Mouse (Mus musculus): Measurements from ENCODE around the gene Uts2b.
"Not testable (repeated sequence)": the region's sequence is repeated elsewhere in the genome, so short reads cannot be mapped to it uniquely, and the experiment has no call there.

The Uts2b gene

DNA sequence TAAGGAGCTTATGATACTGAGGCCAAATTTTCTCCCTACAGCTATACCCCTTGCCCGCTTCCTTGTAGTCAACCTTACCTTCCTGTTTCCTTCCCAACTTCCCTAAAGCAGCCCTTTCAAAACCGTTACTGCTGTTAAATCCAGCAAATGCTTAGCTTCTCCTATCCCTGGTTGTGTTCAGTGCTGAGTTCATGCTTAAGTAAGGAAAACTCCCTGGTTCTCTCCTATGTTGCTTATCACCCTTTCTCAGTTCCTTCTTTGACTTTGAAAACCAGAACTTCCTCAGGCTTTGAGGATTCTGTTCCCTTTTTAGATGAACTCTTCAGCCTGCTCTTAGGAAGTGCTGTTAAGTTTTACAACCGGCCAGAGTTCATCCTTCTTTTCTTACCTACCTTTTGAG, 4.1 kb upstream of the Uts2b start:
- DNase-seq = no peak

DNA sequence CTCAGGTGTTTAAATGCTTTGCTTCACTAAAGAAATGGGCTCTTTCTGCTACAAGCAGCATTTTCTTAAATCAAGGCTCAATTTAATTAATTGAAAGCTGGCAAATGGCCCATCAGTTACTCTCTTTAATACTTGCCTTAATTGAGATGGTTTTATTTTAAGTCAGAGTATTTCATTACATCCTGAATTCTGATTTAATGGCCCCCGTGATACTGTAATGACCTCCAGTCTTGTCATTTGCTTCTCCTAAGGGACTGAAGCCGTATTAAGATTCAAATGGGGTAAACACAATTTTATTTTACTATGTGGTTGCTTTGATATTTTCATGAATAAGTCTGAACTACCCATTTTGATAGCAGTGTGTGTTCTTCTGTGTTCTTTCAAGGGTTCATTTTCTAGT, 661 bp upstream of the Uts2b start:
- DNase-seq = no peak

DNA sequence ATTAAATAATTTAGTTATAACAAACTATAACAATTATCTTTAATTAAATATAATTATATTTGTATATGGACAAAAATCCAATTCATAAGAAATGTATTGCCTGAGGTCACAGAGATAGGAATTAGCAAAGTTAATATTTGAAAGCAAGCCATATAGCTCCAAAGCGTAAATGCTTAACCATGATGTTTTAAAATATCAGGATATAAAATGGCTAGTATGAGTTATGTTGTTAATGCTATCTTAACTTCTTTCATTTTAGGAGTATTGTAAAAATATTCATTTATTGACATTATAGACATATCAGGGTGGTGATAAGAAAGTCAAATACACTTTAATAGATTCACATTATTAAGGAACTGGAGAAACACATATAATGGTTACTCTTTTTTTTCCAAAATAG, 10.0 kb downstream of the Uts2b start:
- DNase-seq = no peak

DNA sequence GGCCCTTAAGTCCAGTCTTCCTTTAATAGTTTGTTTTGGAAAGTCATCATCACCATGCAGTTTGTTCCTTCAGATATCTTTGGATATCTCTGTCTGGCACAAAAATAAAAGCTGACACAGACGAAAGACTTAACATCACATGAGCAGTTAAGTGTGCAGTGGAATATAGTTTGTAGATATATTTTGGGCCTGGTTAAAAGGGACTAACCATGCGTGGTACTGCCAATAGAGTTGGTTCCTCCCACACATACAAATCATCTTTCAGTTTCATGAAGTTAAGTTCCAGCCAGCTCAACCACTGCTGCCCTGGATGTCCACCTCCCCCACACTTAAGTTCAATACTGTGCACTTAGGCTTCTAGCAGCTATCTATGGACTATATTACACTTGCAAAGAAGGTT, 15.6 kb downstream of the Uts2b start:
- no peak for DNase-seq

DNA sequence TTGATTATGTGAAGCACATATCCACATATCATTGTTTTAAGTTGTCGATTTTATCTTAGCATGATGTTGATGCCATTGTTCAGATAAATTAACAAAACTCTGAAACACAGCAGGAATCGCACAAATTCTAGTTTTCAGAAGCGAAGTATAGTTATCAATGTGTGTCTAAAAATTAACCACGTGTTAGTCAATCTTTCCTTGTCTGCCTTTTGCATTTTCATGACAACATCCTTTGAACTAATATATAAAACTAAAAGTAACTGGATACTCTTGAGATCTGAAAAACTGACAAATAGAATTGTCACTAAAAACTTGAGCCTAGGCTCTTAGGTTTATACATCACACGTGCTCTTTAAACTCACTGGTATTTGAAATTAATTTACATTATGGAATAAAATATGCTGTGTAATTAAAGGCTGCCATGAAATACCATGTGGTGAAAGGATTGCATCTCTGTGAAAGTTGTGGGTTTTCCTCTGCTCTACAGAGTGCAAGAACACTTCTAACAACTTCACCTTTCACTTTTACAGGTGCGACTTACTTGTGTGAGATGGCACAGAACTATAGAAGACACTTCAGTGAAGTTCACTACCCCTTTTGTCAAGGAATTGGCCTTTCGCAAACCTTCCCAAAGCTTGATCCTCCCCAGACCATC, 20.0 kb downstream of the Uts2b start:
- DNase-seq = no peak

DNA sequence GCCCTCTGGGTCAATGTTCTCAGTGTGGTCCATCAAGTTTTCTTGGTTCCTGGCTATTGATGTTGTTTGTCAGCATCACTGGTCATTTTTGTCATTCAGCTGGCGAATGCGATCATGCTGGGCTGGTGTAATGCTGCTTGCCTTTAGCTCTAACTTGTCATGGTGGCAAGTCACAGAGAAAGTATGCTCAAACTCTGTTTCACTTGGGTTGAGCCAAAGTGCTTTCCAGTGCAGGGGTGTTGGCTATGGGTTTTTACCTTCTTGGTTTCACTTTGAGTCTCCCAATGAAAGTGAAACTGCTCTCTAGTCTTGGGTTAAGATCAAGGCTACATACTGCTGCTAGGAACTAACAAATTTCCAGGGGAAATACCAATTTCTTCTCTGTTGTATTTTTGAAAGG, 20.8 kb downstream of the Uts2b start:
- DNase-seq = no peak

DNA sequence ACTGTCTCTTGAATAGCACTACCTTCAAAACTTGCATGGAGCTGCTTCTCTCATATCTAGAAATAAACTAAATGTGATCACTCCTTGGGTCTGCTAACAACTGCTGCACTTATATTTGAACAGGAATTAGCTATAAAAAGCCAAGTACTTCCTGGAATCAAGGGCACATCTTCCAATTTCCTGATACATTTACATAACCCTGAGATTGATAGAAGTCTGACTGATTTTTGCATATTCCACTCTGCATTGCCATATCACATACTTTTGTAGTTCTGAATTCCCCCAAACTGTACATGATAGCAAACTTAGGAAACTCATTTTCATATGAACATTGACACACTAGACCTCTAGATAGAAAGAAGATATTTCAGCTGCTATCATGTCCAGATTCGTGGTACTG, 21.7 kb downstream of the Uts2b start:
- DNase-seq = no peak

DNA sequence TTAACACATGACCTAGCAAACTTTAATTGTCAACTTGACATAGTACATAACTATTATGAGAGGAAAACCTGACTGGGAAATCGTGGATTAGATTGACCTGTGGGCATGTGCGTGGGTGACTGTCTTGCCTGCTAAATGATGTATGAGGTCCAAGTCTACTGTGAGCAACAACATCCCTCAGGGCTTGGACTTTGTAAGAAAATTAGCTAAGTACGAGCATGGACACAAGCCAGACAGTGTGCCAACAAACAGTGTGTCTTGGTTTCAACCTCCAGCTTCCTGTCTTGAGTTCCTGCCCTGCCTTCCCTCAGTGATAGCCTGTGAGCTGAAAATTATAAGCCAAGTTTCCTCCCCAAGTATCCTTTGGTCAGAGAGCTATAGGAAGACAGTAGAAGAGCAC, 22.5 kb downstream of the Uts2b start:
- no peak for DNase-seq

DNA sequence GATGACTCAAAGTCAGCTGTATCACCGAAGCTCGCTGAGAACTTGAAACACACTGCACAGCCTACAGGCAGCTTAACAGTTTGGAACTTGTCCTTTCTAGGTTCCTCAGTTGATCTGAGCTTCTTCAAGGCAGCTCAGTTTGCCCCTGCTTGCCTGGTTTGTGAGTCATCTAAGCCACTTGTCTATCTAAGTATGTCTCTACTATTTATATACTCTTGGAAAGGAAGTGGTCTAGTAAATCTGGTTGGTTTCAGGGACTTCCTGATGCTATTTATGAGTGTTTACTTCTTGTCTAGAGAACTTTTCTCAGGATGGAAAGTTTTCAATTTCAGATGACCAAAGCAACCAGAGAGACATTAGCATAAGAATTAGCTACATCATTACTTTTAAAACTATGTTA, 43.6 kb downstream of the Uts2b start:
- no peak for DNase-seq

DNA sequence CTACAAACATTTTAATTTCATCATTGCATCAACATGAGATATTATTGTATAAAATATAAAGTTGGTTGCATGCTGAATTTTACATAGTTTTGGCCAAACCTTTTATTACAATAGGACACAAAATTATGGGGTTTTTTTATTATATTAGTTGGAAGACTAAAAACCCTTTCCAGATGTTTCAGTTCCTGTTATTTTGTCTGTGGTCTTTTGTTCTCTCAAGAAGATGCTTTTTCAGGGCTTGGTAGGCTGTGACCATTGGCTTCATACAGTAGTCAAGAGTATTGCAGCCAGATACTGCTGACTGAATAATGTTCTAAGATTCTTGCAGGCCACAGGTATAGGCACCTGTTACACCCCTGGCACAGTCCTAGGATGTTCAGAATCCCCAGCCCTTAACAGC, 48.0 kb downstream of the Uts2b start:
- DNase-seq = no peak

DNA sequence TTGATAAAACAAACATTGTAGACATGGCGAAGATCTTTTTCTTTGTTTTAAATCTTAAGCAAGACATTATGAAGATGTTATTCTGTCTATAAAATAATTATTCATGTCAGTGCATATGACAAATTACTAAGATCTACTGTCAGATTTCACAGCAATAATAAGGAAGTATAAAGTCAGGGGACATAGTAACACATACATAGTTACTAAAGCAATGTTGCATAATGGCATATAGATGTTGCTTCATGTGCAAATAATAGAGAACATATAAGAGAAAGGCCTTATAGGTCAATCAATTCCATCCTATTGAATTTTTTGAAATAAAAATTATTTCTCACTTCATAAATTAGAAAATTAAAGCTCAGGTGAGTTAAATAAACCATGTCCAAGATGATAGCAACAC, 50.9 kb downstream of the Uts2b start:
- no peak for DNase-seq

DNA sequence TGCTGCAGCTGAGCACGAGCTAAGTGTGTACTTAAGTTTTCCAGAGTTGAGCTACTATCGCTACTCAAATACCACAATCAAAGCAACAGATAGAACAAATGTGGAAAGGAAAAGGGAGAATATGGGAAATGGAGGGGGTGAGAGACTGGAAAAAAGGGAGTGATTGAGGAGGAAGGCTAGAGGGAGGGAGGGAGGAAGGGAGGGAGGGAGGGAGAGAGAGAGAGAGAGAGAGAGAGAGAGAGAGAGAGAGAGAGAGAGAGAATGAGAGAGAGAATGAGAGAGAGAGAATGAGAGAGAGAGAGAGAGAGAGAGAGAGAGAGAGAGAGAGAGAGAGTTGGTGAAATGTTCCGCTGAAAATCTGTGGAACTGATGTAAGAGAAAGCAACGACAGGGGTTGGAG, 62.9 kb downstream of the Uts2b start, which contains the start of gene Ostn:
TSS of gene Ostn (plus strand) at position 301 of the 400 bp plus-strand sequence.
- not testable (repeated sequence) for DNase-seq

All from lung, adult 18-20 months (tissue).